Mouse (Mus musculus) activated CD4-positive, CD25-positive, alpha-beta regulatory T cell, adult 4 months (primary cell): ENCODE data around the gene Pdpk1. TPM values are rescaled to one million over a fixed set of nuclear protein-coding genes. Genes with fewer than 3 reads are reported as not detected.
"Not testable (repeated sequence)": the region's sequence is repeated elsewhere in the genome, so short reads cannot be mapped to it uniquely, and the experiment has no call there.

Experiments used
- ATAC-seq: one replicate; pipeline ENCODE4 v1.8.0; 2017
- polyA plus RNA-seq, 2 experiments: library from polyadenylated mRNA; unstranded; fragments of 100-300 nt; shearing (Covaris generic); gene quantifications; one replicate each; pipeline ENCODE4 v1.2.1; 2017

The Pdpk1 gene
- polyA plus RNA-seq, 2 experiments from 2014 or later: 43.3 to 47.7 TPM

GRCm38 (mm10) chr17:24111256-24111655 is 39.5 kb downstream of the Pdpk1 start:
- ATAC-seq: no peak

GRCm38 (mm10) chr17:24108896-24109295 is 41.8 kb downstream of the Pdpk1 start:
- no peak for ATAC-seq

- no peak for ATAC-seq
These were observed 45.6 kb downstream of the Pdpk1 start for GRCm38 (mm10) chr17:24105111-24105510.

- no peak for ATAC-seq
These were observed 52.4 kb downstream of the Pdpk1 start for GRCm38 (mm10) chr17:24098354-24098753.

- no peak for ATAC-seq
These were observed 60.1 kb downstream of the Pdpk1 start for GRCm38 (mm10) chr17:24090575-24090974.

- not testable (repeated sequence) for ATAC-seq
These were observed 64.3 kb downstream of the Pdpk1 start for GRCm38 (mm10) chr17:24086399-24086798.

GRCm38 (mm10) chr17:24084593-24084992 is 66.1 kb downstream of the Pdpk1 start:
- ATAC-seq: peak; percentile 98

GRCm38 (mm10) chr17:24077101-24077500 is 73.6 kb downstream of the Pdpk1 start:
- no peak for ATAC-seq

- peak; percentile 87 for ATAC-seq
These were observed 77.6 kb downstream of the Pdpk1 start, which contains the start of gene Kctd5 for GRCm38 (mm10) chr17:24072919-24073696. Gene Kctd5, minus strand, starts transcription at chr17:24073485.

GRCm38 (mm10) chr17:24069531-24069930 is 81.2 kb downstream of the Pdpk1 start:
- ATAC-seq: no peak

GRCm38 (mm10) chr17:24068271-24068670 is 82.5 kb downstream of the Pdpk1 start:
- no peak for ATAC-seq

GRCm38 (mm10) chr17:24062459-24063155 is 88.1 kb downstream of the Pdpk1 start:
- no peak for ATAC-seq

GRCm38 (mm10) chr17:24057730-24058245 is 92.9 kb downstream of the Pdpk1 start:
- no peak for ATAC-seq

- ATAC-seq: no peak
These were observed 93.8 kb downstream of the Pdpk1 start for GRCm38 (mm10) chr17:24056636-24057625.

GRCm38 (mm10) chr17:24049008-24049407 is 101.7 kb downstream of the Pdpk1 start:
- no peak for ATAC-seq

- ATAC-seq: no peak
These were observed 102.7 kb downstream of the Pdpk1 start for GRCm38 (mm10) chr17:24048053-24048452.

GRCm38 (mm10) chr17:24046026-24046425 is 104.7 kb downstream of the Pdpk1 start:
- no peak for ATAC-seq

- no peak for ATAC-seq
These were observed 105.1 kb downstream of the Pdpk1 start for GRCm38 (mm10) chr17:24045608-24046007.

- ATAC-seq: no peak
These were observed 106.2 kb downstream of the Pdpk1 start for GRCm38 (mm10) chr17:24044482-24044881.

- no peak for ATAC-seq
These were observed 112.9 kb downstream of the Pdpk1 start, which contains the start of gene Prss27 for GRCm38 (mm10) chr17:24037844-24038243. Gene Prss27, plus strand, starts transcription at chr17:24038144.

- ATAC-seq: no peak
These were observed 113.4 kb downstream of the Pdpk1 start for GRCm38 (mm10) chr17:24037360-24037759.

GRCm38 (mm10) chr17:24036954-24037353 is 113.8 kb downstream of the Pdpk1 start:
- no peak for ATAC-seq
